Mouse (Mus musculus) cerebellum, adult 2 months (tissue): ENCODE measurements around the gene Ano8.

Source experiments
- CTCF ChIP-seq: fragments of 200-500 bp; IDR thresholded peaks from 2 replicates; pipeline ENCODE4 v1.5.1; 2011; ENCODE audit warnings: low read depth, mild to moderate bottlenecking, control low read depth, low read length, moderate library complexity, borderline replicate concordance; ENCODE audit not compliant: insufficient read depth
- POLR2A ChIP-seq: fragments of 200-500 bp; IDR thresholded peaks from 2 replicates; pipeline ENCODE4 v1.6.1; 2011; ENCODE audit warnings: low read length, control low read depth, borderline replicate concordance; ENCODE audit not compliant: insufficient read depth

- TF ChIP-seq POLR2A = no peak
- TF ChIP-seq CTCF = no peak
Observed at GRCm38 (mm10) chr8:71496481-71496880, 10.7 kb upstream of the Ano8 start.
